Mouse (Mus musculus) lung, postnatal 0 days (tissue): ENCODE data around the gene Nup93. TPM values are rescaled to one million over a fixed set of nuclear protein-coding genes. Genes with fewer than 3 reads are reported as not detected.
"Not testable (repeated sequence)": the region's sequence is repeated elsewhere in the genome, so short reads cannot be mapped to it uniquely, and the experiment has no call there.

ENCODE experiments used
- ATAC-seq: fragments of 200-750 bp; cut with Nextera tagmentation; 2 replicates; pipeline ENCODE4 v1.8.0; 2017; ENCODE audit warnings: moderate library complexity
- DNase-seq: peaks from one replicate; pipeline ENCODE4 v3.0.0-alpha.2; 2016; ENCODE audit warnings: low spot score
- H3K27ac ChIP-seq: fragments of 300-500 bp; sonication (generic); 2 replicates; pipeline ENCODE4 v1.5.1; 2014; ENCODE audit warnings: antibody characterized with exemption, mild to moderate bottlenecking, low read length, mixed read lengths
- H3K27me3 ChIP-seq: fragments of 300-500 bp; sonication (generic); replicated peaks from 2 replicates; pipeline ENCODE4 v1.6.1; 2014; ENCODE audit warnings: low read length, mixed read lengths; ENCODE audit not compliant: insufficient read depth
- H3K36me3 ChIP-seq: fragments of 300-500 bp; sonication (generic); 2 replicates; pipeline ENCODE4 v1.6.1; 2014; ENCODE audit warnings: low read length, mixed read lengths; ENCODE audit not compliant: insufficient read depth
- H3K4me1 ChIP-seq: fragments of 300-500 bp; sonication (generic); 2 replicates; pipeline ENCODE4 v1.6.1; 2014; ENCODE audit warnings: antibody characterized with exemption, low read depth, low read length, mixed read lengths; ENCODE audit not compliant: insufficient read depth
- H3K4me2 ChIP-seq: fragments of 300-500 bp; sonication (generic); replicated peaks from 2 replicates; pipeline ENCODE4 v1.6.1; 2014; ENCODE audit warnings: low read depth, mild to moderate bottlenecking, low read length, moderate library complexity, mixed read lengths
- H3K4me3 ChIP-seq: fragments of 300-500 bp; sonication (generic); 2 replicates; pipeline ENCODE4 v1.5.1; 2014; ENCODE audit warnings: low read depth, low read length
- H3K9ac ChIP-seq: fragments of 300-500 bp; sonication (generic); replicated peaks from 2 replicates; pipeline ENCODE4 v1.6.1; 2014; ENCODE audit warnings: low read depth, mild to moderate bottlenecking
- H3K9me3 ChIP-seq: fragments of 300-500 bp; sonication (generic); 2 replicates; pipeline ENCODE4 v1.6.1; 2016; ENCODE audit warnings: low read length, mixed read lengths
- CTCF ChIP-seq: IDR thresholded peaks from 2 replicates; pipeline ENCODE4 v1.5.1; 2016; ENCODE audit warnings: antibody characterized with exemption, mild to moderate bottlenecking
- EP300 ChIP-seq: IDR thresholded peaks from 2 replicates; pipeline ENCODE4 v1.6.1; 2016; ENCODE audit warnings: antibody characterized with exemption, mild to moderate bottlenecking, control low read depth
- WGBS: fragments of 180-500 bp; shearing (Covaris S2); extraction: QIAGEN DNeasy Blood & Tissue Kit; methylation state at CpG from one replicate; pipeline ENCODE4 v1.1.7; 2014; 5-methylcytosine and 5-hydroxymethylcytosine counted together
- polyA plus RNA-seq: library from polyadenylated mRNA; unstranded; fragments of >200 nt; fragmentation: Nextera tagmentation; extraction: Ambion mirVana; gene quantifications from 2 replicates; pipeline ENCODE4 v1.2.1, GENCODE M21; 2015

Nup93 gene
- polyA plus RNA-seq, result 26.7 and 27.1 TPM in 2 replicates

DNA sequence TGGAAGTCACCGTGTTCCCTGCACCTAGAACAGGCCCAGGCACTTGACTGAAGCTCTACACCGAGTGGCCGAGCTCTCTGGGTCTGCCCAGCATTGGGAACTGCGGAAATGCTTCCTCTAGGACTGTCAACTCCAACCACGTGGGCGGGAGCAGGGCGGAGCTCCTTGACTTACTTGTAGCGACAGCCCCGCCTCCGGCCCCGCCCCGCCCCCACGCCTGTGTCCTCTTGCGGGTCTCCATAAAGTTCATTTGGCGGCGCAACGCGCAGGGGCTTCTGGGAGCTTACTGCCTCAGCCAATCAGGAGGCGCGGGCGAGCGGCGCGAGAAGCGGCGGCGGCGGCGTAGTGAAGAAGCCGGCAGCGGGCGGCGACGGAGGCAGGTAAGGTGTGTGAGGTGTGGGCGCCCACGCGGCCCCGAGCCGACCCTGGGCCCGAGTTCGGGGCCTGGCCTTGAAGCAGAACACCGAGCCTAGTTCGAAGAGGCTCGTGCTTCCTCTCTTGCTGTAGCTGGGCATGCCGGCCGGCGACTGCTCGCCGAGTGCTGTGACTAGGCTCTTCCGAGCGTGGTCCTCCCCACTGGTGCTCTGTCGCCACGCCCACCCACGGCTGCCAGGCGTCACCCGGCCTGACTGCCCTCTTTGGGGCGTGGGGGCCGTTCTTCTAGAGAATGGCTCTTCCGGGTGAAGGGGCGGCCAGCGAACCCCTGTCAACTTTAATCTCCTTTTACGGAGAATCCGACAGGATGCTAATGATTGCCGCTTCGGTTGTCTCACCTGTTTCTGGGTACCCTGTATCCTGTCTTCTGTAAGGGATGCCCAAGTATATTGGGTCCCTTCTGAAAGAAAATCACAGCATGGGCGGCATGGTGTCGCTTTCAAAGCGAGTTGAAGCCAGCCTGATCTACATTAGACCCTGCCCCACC, at the start of gene Nup93:
TSS of gene Nup93 (plus strand) at position 313 of the 922 bp plus-strand sequence.
- peak within 1 kb of the TSS; percentile 83 for H3K4me2 ChIP-seq
- no peaks in the 10 kb centered on the region for H3K9me3 ChIP-seq
- H3K4me3 ChIP-seq, result peak within 1 kb of the TSS; percentile 57
- TF ChIP-seq EP300 (no peak), CTCF (no peak)
- H3K36me3 ChIP-seq, result no peaks in the 10 kb centered on the region
- peak within 1 kb of the TSS; percentile 63 for H3K9ac ChIP-seq
- peak; percentile 99 for ATAC-seq
- H3K27ac ChIP-seq, result peak within 1 kb of the TSS; percentile 69
- WGBS, result under 1% methylated on average over 68 of the region's 68 CpGs
- DNase-seq, result peak; percentile 98
- H3K27me3 ChIP-seq, result no peaks in the 10 kb centered on the region
- H3K4me1 ChIP-seq, result 0 out of 2 replicates have a peak, but pooled peaks cover 8% of the 10 kb centered on the region

DNA sequence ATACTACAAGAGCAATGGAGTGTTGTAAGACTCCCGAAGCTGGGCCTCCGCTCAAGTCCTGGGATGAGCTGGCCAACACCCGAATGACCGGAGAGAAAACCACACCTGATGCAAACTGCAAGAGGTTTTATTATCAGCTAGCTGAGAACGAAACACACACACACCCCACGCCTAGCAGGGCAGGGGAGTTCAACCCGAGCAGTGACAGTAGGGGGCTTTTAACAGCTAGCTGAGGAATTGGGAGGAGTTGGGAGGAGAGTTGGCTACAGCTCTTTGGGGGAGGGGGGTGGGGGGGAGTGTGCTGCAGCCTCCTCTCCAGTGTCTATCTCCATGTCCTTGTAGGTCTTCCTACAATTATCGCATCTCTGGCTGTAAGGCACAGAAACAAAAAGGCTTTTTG, 48.6 kb upstream of the Nup93 start:
- DNase-seq, result not testable (repeated sequence)

DNA sequence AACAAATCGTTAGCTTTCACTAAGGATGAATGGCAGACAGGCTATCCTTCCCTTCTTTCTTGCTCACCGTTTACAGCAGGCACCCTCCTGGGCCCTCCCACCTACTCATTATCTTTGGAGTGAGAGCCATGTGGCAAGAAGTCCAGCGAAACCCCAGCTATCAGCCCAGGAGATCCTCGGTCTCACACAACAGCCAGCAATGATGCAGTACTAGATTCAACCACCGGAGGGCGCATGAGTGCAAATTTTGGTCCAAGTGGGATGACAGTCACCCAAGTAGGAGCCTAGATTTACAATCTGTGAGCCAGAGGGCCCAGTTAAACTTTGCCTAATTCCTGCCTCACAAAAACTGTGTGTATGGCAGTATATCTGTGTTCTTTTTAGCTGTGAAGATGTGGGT, 47.1 kb upstream of the Nup93 start:
- WGBS, result 6% methylated on average over 6 of the region's 6 CpGs
- Histone ChIP-seq H3K27me3 (peaks cover 3% of the 10 kb centered on the region; the same call in 1 of the 2 replicates), H3K9me3 (no peaks in the 10 kb centered on the region), H3K4me1 (peaks cover 5% of the 10 kb centered on the region; the same call in 1 of the 2 replicates), H3K36me3 (no peaks in the 10 kb centered on the region), H3K27ac (no peak overlapping the region), H3K4me2 (no peak overlapping the region), H3K9ac (no peak overlapping the region), H3K4me3 (no peak overlapping the region)
- DNase-seq (peak; percentile 75), ATAC-seq (peak; percentile 43; the same call in 1 of the 2 replicates)
- no peak for TF ChIP-seq EP300
- TF ChIP-seq CTCF, result peak; percentile 95

More for the DNA sequence above, 48.6 kb upstream of the Nup93 start:
- not testable (repeated sequence) for H3K27ac ChIP-seq, ATAC-seq, H3K9ac ChIP-seq, H3K4me2 ChIP-seq, H3K4me3 ChIP-seq, H3K9me3 ChIP-seq, H3K4me1 ChIP-seq, H3K27me3 ChIP-seq, H3K36me3 ChIP-seq
- WGBS, result 75% methylated on average over 8 of the region's 8 CpGs

DNA sequence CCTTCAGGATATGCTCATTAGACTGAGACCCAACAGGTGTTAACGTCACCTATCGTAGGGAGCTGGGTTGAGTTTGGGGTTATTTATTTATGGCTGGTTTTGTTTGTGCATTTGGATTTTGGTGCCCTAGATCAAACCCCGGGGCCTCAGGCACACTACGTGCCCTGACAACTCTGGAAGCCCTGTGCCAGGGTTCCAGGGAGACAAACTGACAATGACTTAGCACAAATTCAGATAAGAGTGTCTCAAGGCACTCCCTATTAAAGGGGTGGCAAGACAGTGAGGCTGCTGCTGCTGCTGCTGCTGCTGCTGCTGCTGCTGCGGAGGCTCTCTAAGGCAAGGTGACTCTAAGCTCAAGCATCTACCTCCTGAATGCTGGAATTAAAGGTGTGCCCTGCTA, 44.8 kb upstream of the Nup93 start:
- Histone ChIP-seq H3K4me1 (peaks cover 7% of the 10 kb centered on the region; the same call in 1 of the 2 replicates), H3K27ac (no peak overlapping the region), H3K4me3 (no peak overlapping the region), H3K27me3 (peaks cover 11% of the 10 kb centered on the region; the same call in 1 of the 2 replicates), H3K9me3 (no peaks in the 10 kb centered on the region), H3K4me2 (no peak overlapping the region), H3K9ac (no peak overlapping the region), H3K36me3 (no peaks in the 10 kb centered on the region)
- no peak for TF ChIP-seq CTCF
- no peak for TF ChIP-seq EP300
- ATAC-seq, result no peak
- DNase-seq, result no peak
- WGBS, result 86% methylated on average over 5 of the region's 5 CpGs

DNA sequence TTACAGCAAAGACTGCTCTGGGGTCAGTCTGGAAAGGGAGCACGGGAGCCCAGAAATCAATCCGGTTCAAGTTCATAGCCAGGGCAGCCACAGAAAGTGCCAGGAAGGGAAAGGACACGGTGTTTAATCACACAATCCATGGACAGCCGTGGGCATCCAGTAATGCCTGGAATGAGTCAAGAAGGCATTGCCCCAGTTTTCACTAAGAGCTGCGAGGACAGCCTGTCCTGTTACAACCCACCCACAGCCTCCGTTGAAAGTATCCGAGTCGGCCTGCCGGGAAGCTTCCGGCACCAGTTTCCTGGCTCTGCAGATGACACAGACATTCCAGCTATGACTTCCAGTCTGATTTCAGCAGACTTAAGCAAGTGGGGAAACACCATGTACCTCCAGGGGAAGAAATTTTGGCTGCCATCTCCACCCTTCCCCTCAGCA, 43.0 kb upstream of the Nup93 start:
- H3K4me1 ChIP-seq, result peaks cover 7% of the 10 kb centered on the region; the same call in 1 of the 2 replicates
- DNase-seq (peak; percentile 63), ATAC-seq (peak; percentile 25; the same call in 1 of the 2 replicates)
- H3K36me3 ChIP-seq, result no peaks in the 10 kb centered on the region
- peak overlapping the region; percentile 80 for H3K4me2 ChIP-seq
- H3K4me3 ChIP-seq, result peak overlapping the region; percentile 43
- H3K27ac ChIP-seq, result 0 out of 2 replicates have a peak overlapping the region, but pooled peaks have one; percentile 47
- TF ChIP-seq EP300 (peak; percentile 84; the same call in 1 of the 2 replicates), CTCF (no peak)
- no peak overlapping the region for H3K9ac ChIP-seq
- WGBS, result 27% methylated on average over 10 of the region's 10 CpGs
- peaks cover 11% of the 10 kb centered on the region; the same call in 1 of the 2 replicates for H3K27me3 ChIP-seq
- H3K9me3 ChIP-seq, result no peaks in the 10 kb centered on the region
